Mouse (Mus musculus) bone marrow, adult 2 months (tissue): ENCODE results near the gene Ntn5.

ENCODE experiments used
- CTCF ChIP-seq: fragments of 200-500 bp; IDR thresholded peaks from 2 replicates; pipeline ENCODE4 v1.5.1; 2011; ENCODE audit warnings: low read length, control low read depth; ENCODE audit not compliant: control insufficient read depth, insufficient read depth
- POLR2A ChIP-seq: fragments of 200-500 bp; IDR thresholded peaks from 2 replicates; pipeline ENCODE4 v1.6.1; 2011; ENCODE audit warnings: low read depth, mild to moderate bottlenecking, control low read depth, low read length, borderline replicate concordance; ENCODE audit not compliant: control insufficient read depth

DNA sequence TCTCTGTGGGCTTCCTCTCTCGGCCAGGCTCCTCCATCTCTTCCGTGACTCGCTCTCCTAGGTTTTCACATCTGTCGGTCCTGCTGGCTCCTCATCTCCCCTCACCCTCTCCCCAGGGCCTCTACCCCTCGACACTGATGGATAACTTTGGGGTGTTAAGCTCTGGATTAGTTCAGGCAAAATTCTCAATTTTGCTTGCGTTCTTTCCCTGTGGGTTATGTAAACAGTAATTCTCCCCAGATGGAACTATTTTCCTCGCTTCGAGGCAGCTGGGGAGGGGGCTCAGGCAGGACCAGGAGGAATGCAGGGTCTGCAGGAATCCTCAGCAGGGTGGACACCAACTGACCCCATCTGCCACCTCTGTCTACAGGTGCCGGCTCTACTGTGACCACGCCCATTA, 2.0 kb downstream of the Ntn5 start:
- no peak for TF ChIP-seq CTCF
- TF ChIP-seq POLR2A, result no peak
